Mouse (Mus musculus): ENCODE measurements at regions not wholly inside any gene's neighbourhood (a gene's known extent, or its start where the extent isn't known, plus 50 kb on each side); places are given as distances from the start of the nearest gene placed in this dataset.

DNA sequence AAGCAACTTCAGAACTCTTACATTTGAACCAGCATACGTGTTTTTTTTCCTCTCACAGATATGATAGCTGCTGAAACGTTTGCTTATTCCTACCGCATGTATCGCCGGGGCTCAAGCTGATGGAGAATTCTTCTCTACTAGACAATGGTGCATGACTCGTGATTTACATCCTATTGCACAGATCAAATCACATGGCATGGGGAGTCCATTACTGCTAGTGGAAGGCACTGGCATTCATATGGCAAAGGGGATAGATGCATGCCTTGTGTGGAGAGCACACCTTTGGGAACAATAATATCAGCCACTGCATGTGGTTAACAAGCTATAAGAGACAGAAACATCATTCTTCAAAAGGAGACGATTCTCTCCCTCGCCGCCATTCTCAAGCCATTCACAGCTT is 108.4 kb upstream of the Samsn1 start:
- Histone ChIP-seq H3K4me3 (ENCODE audit: insufficient read depth, low read depth, low read length) (no peak overlapping the region), H3K27ac (replicated peaks; ENCODE audit: low read depth, low read length) (no peak overlapping the region), H3K4me1 (ENCODE audit: control insufficient read depth, insufficient read depth, insufficient read length, low read length) (no peaks in the 10 kb centered on the region)

GRCm38 (mm10) chr16:76129982-76130381 is 107.9 kb upstream of the Samsn1 start:
- no peak overlapping the region for H3K27ac ChIP-seq (replicated peaks; ENCODE audit: low read depth, low read length)
- H3K4me1 ChIP-seq (ENCODE audit: control insufficient read depth, insufficient read depth, insufficient read length, low read length): no peaks in the 10 kb centered on the region
- no peak overlapping the region for H3K4me3 ChIP-seq (ENCODE audit: insufficient read depth, low read depth, low read length)

- Histone ChIP-seq H3K27ac (replicated peaks; ENCODE audit: low read depth, low read length) (no peak overlapping the region), H3K4me1 (ENCODE audit: control insufficient read depth, insufficient read depth, insufficient read length, low read length) (no peaks in the 10 kb centered on the region), H3K4me3 (ENCODE audit: insufficient read depth, low read depth, low read length) (no peak overlapping the region)
Observed at GRCm38 (mm10) chr16:76123021-76123384, 100.9 kb upstream of the Samsn1 start.

DNA sequence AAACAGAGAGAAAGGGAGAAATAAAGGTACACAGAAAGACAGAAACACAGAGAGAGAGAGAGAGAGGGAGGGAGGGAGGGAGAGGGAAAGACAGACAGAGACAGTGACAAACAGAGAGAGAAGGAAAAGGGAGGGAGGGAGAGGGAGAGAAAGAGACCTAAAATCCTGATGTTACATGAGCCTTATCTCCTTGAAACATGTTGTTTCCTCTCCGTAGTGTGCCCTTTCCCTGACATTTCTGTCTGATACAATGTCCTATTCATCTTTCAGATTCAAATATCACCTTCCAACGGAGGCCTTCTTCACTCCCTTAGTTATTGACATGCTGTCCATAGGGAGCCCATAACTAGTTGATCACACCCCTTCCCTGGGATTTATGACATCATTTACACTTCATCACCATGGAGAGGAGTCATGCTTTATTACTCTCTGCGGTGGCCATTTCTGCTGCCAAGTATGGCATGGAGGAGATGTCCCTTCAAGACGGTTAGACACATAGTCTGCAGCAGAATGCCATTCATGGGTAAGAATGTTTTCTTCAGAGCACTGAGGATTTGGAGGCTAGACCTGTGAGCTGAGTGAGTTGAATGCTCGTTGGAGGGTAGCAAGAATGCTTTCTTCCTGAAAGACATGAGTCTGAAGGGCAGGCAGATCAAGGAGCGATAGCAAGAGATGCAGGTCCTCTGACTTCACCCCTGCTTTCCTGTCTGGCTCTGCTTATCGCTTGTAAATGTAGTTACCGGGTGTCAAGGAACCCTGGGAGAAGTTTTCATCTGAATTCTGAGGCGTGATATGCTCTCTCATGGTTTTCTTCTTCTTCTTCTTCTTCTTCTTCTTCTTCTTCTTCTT is 100.3 kb upstream of the Samsn1 start:
- Histone ChIP-seq H3K4me1 (ENCODE audit: control insufficient read depth, insufficient read depth, insufficient read length, low read length) (no peaks in the 10 kb centered on the region), H3K27ac (replicated peaks; ENCODE audit: low read depth, low read length) (no peak overlapping the region), H3K4me3 (ENCODE audit: insufficient read depth, low read depth, low read length) (no peak overlapping the region)

DNA sequence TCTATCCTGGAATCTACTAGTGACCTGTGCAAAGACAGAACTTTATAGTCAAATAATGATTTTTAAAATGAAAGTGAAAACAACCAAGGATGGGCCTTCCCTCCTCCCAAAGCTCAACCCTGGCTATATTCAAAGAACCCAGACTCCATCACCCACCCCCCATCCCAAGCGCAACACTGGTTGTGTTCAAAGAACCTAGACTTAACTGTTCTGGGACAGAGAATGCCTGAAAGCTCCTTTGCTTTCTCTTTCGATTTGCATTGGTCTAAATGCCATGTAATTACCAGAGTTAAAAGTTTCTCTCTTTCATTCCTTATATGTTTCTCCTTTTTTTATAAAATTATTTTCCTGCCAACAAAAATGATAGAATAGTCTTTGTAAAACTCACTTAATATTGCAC is 98.6 kb upstream of the Samsn1 start:
- Histone ChIP-seq H3K4me1 (ENCODE audit: control insufficient read depth, insufficient read depth, insufficient read length, low read length) (no peaks in the 10 kb centered on the region), H3K27ac (replicated peaks; ENCODE audit: low read depth, low read length) (no peak overlapping the region), H3K4me3 (ENCODE audit: insufficient read depth, low read depth, low read length) (no peak overlapping the region)

DNA sequence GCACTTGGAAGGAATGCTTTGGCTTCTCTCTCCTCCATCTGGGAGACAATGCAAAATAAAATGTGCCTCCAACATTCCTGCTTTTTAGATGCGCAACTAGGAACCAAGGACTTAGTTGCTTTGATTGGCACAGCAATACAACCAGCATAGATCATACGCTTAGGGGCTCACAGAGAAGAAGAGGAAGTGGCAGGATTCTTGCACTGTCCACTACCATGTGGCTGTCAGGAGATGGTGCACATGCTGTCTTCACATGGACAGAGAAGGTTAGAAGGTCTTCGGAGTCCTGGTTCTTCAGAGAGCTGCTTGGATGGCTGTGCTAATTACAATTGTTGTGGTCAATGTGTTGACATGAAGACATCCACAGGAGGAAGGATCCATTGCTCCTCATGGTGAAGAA is 88.3 kb upstream of the Samsn1 start:
- no peaks in the 10 kb centered on the region for H3K4me1 ChIP-seq (ENCODE audit: control insufficient read depth, insufficient read depth, insufficient read length, low read length)
- no peak overlapping the region for H3K4me3 ChIP-seq (ENCODE audit: insufficient read depth, low read depth, low read length)
- no peak overlapping the region for H3K27ac ChIP-seq (replicated peaks; ENCODE audit: low read depth, low read length)

DNA sequence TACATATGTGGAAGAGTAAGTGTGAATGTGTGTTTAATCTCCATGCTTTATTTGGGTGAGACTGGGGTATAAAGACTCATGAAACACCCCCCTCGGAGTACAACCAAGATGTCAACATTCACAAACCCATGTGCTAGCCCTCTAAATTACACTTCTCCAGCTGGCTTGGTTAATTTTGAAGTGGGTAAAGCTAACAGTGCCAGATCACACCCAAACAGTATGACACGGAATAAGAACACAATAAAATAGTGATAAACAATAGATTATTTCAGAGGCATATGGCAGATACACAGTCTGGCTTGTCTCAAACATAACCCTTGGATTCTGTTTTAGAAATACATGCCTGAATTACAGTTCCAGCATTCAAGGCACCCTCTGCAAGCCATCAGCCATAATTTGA is 86.4 kb upstream of the Samsn1 start:
- H3K27ac ChIP-seq (replicated peaks; ENCODE audit: low read depth, low read length): no peak overlapping the region
- no peak overlapping the region for H3K4me3 ChIP-seq (ENCODE audit: insufficient read depth, low read depth, low read length)
- no peaks in the 10 kb centered on the region for H3K4me1 ChIP-seq (ENCODE audit: control insufficient read depth, insufficient read depth, insufficient read length, low read length)

DNA sequence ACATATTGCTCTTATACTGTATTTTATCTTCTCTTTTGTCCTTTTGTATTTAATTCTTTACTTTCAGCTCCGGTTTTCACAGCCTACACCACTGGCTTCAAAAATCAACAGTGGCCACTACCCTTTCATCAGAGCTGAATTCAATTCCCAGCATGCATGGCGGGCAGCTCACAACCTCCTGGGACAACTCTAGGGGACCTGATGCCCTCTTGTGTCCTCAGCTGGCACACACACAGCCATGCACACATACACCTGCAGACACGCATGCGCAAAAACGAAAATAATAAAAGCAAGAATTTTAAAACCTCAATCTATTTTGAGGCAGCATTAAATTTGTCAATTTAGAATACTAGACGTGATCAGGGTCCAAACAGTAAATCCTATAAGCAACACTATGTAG is 82.6 kb upstream of the Samsn1 start:
- Histone ChIP-seq H3K4me1 (ENCODE audit: control insufficient read depth, insufficient read depth, insufficient read length, low read length) (no peaks in the 10 kb centered on the region), H3K4me3 (ENCODE audit: insufficient read depth, low read depth, low read length) (no peak overlapping the region), H3K27ac (replicated peaks; ENCODE audit: low read depth, low read length) (no peak overlapping the region)

- Histone ChIP-seq H3K27ac (replicated peaks; ENCODE audit: low read depth, low read length) (no peak overlapping the region), H3K4me1 (ENCODE audit: control insufficient read depth, insufficient read depth, insufficient read length, low read length) (no peaks in the 10 kb centered on the region), H3K4me3 (ENCODE audit: insufficient read depth, low read depth, low read length) (no peak overlapping the region)
Observed at GRCm38 (mm10) chr16:76101773-76102172, 79.7 kb upstream of the Samsn1 start.

GRCm38 (mm10) chr16:76097808-76098207 is 75.7 kb upstream of the Samsn1 start:
- H3K4me3 ChIP-seq (ENCODE audit: insufficient read depth, low read depth, low read length): no peak overlapping the region
- no peaks in the 10 kb centered on the region for H3K4me1 ChIP-seq (ENCODE audit: control insufficient read depth, insufficient read depth, insufficient read length, low read length)
- H3K27ac ChIP-seq (replicated peaks; ENCODE audit: low read depth, low read length): no peak overlapping the region

- Histone ChIP-seq H3K4me1 (ENCODE audit: control insufficient read depth, insufficient read depth, insufficient read length, low read length) (no peaks in the 10 kb centered on the region), H3K4me3 (ENCODE audit: insufficient read depth, low read depth, low read length) (no peak overlapping the region), H3K27ac (replicated peaks; ENCODE audit: low read depth, low read length) (no peak overlapping the region)
Observed at GRCm38 (mm10) chr16:76096363-76096762, 74.3 kb upstream of the Samsn1 start.

DNA sequence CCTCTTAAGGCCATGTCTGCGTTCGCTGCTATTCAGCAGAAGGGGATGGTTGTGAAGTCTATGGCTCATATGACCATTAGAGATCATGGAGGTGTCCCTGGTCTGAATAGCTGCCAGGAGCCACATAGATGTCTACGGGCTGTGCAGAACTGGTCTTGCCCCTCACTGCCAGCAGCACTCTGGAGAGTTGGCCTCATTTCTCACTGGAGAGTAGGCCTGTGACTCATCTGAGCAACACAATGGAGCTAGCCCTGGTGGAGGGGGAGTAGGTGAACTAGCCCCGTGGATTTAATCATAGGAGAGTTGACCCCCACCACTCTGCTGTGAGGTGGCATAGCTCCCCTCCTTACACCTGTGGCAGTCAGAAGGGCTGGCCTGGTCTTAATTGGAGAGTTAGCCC is 63.3 kb upstream of the Samsn1 start:
- Histone ChIP-seq H3K4me3 (ENCODE audit: insufficient read depth, low read depth, low read length) (no peak overlapping the region), H3K27ac (replicated peaks; ENCODE audit: low read depth, low read length) (no peak overlapping the region), H3K4me1 (ENCODE audit: control insufficient read depth, insufficient read depth, insufficient read length, low read length) (no peaks in the 10 kb centered on the region)

DNA sequence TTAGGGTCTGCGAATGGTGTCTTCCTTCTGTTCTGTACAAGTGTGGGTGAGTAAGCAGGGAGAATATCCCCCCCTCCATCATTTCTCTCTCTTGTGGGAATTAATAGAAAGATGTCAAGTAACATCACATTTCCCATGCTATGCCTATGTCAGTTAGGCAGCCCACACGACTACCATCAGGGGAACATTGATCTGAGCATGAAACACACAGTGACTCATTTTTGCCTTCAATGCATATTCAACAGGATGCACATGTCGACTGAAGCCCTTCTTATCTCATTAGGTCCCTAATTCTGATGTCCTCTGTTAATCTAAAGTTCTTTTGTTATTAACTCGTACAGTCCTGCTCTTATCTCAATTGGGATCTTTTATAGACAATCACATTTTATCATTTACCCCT is 60.4 kb upstream of the Samsn1 start:
- no peaks in the 10 kb centered on the region for H3K4me1 ChIP-seq (ENCODE audit: control insufficient read depth, insufficient read depth, insufficient read length, low read length)
- H3K27ac ChIP-seq (replicated peaks; ENCODE audit: low read depth, low read length): no peak overlapping the region
- no peak overlapping the region for H3K4me3 ChIP-seq (ENCODE audit: insufficient read depth, low read depth, low read length)

DNA sequence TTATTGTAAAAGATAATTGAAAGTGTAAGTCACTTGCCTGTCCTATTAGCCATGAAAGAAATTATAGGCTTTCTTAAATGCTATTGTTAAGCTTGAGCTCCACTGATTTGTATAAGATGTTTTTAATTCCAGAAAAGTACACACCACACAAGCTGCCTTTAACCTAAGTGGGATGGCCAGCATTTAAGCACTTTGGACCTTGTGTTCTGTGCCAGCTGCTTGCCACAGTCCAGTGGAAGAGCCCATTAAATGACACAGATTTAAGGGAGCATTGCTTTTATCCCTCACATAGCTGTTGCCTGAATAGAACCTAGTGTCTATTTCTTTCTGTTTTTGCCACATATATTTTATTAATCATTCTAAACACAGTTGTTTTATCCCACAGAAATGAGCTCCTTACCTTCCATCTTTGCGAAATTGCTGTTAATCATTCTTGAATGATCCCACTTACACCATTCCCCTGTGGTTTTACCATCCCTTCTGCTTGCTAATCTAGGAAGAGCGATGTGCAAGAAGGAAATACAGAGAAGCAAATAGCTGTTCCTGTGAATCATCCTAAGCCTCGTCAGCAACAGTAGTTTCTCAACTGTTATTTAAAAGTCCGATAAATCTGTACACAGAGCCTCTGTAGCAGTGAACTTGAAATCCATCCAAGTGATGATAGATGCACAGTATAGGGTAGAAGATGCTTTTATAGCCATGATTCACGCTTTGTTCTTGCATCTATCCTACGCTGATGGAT is 57.9 kb upstream of the Samsn1 start:
- H3K27ac ChIP-seq (replicated peaks; ENCODE audit: low read depth, low read length): no peak overlapping the region
- H3K4me1 ChIP-seq (ENCODE audit: control insufficient read depth, insufficient read depth, insufficient read length, low read length): no peaks in the 10 kb centered on the region
- H3K4me3 ChIP-seq (ENCODE audit: insufficient read depth, low read depth, low read length): no peak overlapping the region

GRCm38 (mm10) chr16:76078219-76078618 is 56.1 kb upstream of the Samsn1 start:
- Histone ChIP-seq H3K4me1 (ENCODE audit: control insufficient read depth, insufficient read depth, insufficient read length, low read length) (no peaks in the 10 kb centered on the region), H3K27ac (replicated peaks; ENCODE audit: low read depth, low read length) (no peak overlapping the region), H3K4me3 (ENCODE audit: insufficient read depth, low read depth, low read length) (no peak overlapping the region)

DNA sequence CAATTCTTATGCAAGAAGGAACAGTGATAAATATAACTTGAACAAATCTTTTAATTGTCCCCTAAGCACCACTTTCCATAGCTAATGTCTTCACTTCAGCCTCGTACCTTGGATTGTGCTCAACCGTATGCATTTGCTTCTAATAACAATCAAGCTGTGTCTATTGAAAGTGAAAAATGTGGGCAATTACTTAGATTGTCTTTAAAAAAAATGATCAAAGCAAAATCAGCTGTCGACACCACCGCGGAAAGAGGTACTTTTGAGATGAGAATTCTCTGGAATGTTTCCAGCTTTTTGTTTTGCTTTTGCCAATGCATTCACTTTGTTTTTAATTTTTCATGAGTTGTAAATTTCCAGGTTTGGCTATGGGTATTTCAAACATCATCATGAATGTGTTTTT is 54.1 kb upstream of the Samsn1 start:
- Histone ChIP-seq H3K27ac (replicated peaks; ENCODE audit: low read depth, low read length) (no peak overlapping the region), H3K4me3 (ENCODE audit: insufficient read depth, low read depth, low read length) (no peak overlapping the region), H3K4me1 (ENCODE audit: control insufficient read depth, insufficient read depth, insufficient read length, low read length) (no peaks in the 10 kb centered on the region)
